Mouse (Mus musculus) fibroblast of lung, adult 2 months (primary cell): ENCODE measurements around the gene Irf4.

ENCODE experiments used
- DNase-seq: peaks from one replicate; pipeline ENCODE4 v3.0.0-alpha.2; 2011; ENCODE audit warnings: low read depth

The Irf4 gene

DNA sequence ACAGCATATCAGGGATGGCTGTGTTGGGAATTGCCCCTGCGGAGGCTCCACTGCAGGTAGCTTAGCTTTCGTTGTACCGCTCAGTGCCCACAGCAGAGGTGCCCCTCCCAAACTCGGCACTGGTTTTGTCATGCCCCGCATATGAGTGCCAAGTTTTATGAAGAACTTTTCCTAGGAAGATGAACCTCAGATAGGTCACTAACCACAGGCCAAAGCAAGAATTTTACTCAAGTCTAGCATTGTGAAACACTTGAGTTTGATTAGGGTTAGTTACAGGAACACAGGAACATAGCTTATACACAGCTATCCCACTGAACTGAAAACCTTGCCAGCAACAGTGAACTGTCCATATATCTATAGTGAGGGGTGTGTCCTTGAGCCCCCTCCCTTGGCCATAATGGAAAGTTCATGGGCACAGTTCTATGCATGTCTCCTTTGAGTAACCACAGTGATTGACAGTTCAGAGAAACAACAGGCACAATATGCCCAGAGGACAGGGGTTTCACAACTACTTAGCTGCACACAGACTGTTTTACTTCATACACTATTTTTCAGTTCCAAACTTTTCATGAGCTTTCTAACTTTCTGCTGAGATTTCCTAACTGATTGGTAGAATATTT, 53.4 kb downstream of the Irf4 start:
- no peak for DNase-seq

GRCm38 (mm10) chr13:30809240-30809639, 60.2 kb downstream of the Irf4 start:
- DNase-seq, result no peak

DNA sequence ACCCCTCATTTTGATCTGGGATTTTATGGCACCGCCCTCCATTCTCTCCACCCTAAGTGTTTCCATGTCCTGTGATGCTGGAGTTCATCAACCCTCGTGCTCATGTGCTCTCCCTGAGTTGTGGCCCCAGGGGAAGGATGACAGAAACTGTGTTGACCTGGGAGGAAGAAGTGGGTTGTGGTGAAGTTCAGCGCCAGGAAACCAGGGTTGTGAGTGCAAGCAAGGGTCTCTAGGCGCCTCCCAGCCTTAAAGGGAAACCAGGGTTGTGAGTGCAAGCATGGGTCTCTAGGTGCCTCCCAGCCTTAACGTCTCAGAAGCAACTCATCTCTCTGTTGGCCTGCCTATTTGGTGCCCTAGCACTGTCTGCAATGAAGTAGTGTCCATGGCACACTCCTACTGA, 64.4 kb downstream of the Irf4 start:
- no peak for DNase-seq

DNA sequence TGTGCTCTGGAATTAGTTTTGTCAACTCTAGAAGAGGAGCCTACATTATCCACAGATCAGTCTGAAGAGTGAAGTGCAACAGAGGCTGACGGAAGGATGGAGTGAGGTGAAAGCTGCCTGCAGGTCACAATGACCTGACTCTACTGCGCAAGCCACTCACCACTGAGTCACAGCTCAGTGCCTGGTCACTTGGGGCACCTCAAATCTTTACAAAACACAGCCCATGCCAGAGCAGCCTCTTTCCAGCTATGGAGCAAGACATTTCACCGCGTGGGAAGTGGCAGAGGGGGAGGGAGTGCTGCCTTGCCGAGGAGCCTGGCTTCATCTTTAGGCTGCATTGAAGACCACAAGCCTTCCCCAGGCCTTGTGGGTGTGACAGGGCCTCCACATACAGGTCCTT, 65.2 kb downstream of the Irf4 start:
- no peak for DNase-seq
